Mouse (Mus musculus) heart, embryonic 14.5 days (tissue): Measurements from ENCODE around the gene Prkch. TPM values are rescaled to one million over a fixed set of nuclear protein-coding genes. Genes with fewer than 3 reads are reported as not detected.

Experiments
- ATAC-seq: fragments of 200-750 bp; cut with Nextera tagmentation; 2 replicates; pipeline ENCODE4 v1.8.0; 2017; ENCODE audit warnings: low read depth, moderate TSS enrichment; ENCODE audit not compliant: insufficient number of reproducible peaks, insufficient read depth, low FRiP score
- H3K27ac ChIP-seq, 2 experiments: fragments of 200-500 bp in 1 of 2; fragments of 300-500 bp in 1 of 2; sonication (generic) in 1 of 2; replicated peaks in 1 of 2; 2 replicates each; pipeline ENCODE4 v1.5.1; 2012 to 2014; ENCODE audit warnings: low read depth in 2 of 2, low read length in 2 of 2, control low read depth in 1 of 2, mild to moderate bottlenecking in 1 of 2, mixed read lengths in 1 of 2; ENCODE audit not compliant: control insufficient read depth in 1 of 2, insufficient read depth in 1 of 2
- H3K27me3 ChIP-seq: fragments of 300-500 bp; sonication (generic); 2 replicates; pipeline ENCODE4 v1.6.1; 2014; ENCODE audit warnings: mild to moderate bottlenecking, low read length, control low read depth; ENCODE audit not compliant: control insufficient read depth, insufficient read depth
- H3K36me3 ChIP-seq: fragments of 300-500 bp; sonication (generic); 2 replicates; pipeline ENCODE4 v1.6.1; 2014; ENCODE audit warnings: mild to moderate bottlenecking, control low read depth, low read length, mixed read lengths; ENCODE audit not compliant: control insufficient read depth, insufficient read depth
- H3K4me1 ChIP-seq, 2 experiments: fragments of 200-500 bp in 1 of 2; fragments of 300-500 bp in 1 of 2; sonication (generic) in 1 of 2; 2 replicates each; pipeline ENCODE4 v1.6.1; 2012 to 2014; ENCODE audit warnings: low read length in 2 of 2, control low read depth in 1 of 2, mixed read lengths in 1 of 2; ENCODE audit not compliant: control insufficient read depth in 2 of 2, insufficient read depth in 2 of 2
- H3K4me2 ChIP-seq: fragments of 300-500 bp; sonication (generic); 2 replicates; pipeline ENCODE4 v1.6.1; 2014; ENCODE audit warnings: mild to moderate bottlenecking, low read length
- H3K4me3 ChIP-seq, 2 experiments: fragments of 200-500 bp in 1 of 2; fragments of 300-500 bp in 1 of 2; sonication (generic) in 1 of 2; 2 replicates each; pipeline ENCODE4 v1.5.1; 2012 to 2014; ENCODE audit warnings: low read length in 2 of 2, mild to moderate bottlenecking in 2 of 2, control low read depth in 1 of 2, low read depth in 1 of 2, moderate library complexity in 1 of 2; ENCODE audit not compliant: control insufficient read depth in 1 of 2, insufficient read depth in 1 of 2
- H3K9ac ChIP-seq: fragments of 300-500 bp; sonication (generic); 2 replicates; pipeline ENCODE4 v1.6.1; 2014; ENCODE audit warnings: mild to moderate bottlenecking, low read length
- H3K9me3 ChIP-seq: fragments of 300-500 bp; sonication (generic); 2 replicates; pipeline ENCODE4 v1.6.1; 2016; ENCODE audit warnings: low read length, control low read depth; ENCODE audit not compliant: control insufficient read depth
- WGBS: fragments of 180-500 bp; shearing (Covaris S2); extraction: QIAGEN DNeasy Blood & Tissue Kit; methylation state at CpG from one replicate; pipeline ENCODE4 v1.1.7; 2014; 5-methylcytosine and 5-hydroxymethylcytosine counted together
- polyA plus RNA-seq: library from polyadenylated mRNA; unstranded; fragments of >200 nt; fragmentation: Nextera tagmentation; extraction: Ambion mirVana; gene quantifications from 2 replicates; pipeline ENCODE4 v1.2.1, GENCODE M21; 2014

Prkch gene
- polyA plus RNA-seq, 1 experiment from 2014 or later, result 16.5 TPM

GRCm38 (mm10) chr12:73794151-73794883 is 209.7 kb downstream of the Prkch start:
- WGBS, result 12% methylated on average over 17 of the region's 17 CpGs
- peaks cover 50 to 51% of the 10 kb centered on the region in 2 experiments for H3K4me1 ChIP-seq

GRCm38 (mm10) chr12:73799671-73800070 is 215.1 kb downstream of the Prkch start:
- H3K9ac ChIP-seq, result peak overlapping the region; percentile 48; the same call in 1 of the 2 replicates
- WGBS, result 63% methylated on average over 5 of the region's 5 CpGs
- H3K4me1 ChIP-seq, result peaks cover 33 to 49% of the 10 kb centered on the region in 2 experiments
- no peak for ATAC-seq
- H3K4me3 ChIP-seq, result no peak overlapping the region
- no peaks in the 10 kb centered on the region for H3K27me3 ChIP-seq
- no peak overlapping the region for H3K27ac ChIP-seq
- no peak overlapping the region for H3K4me2 ChIP-seq
- H3K9me3 ChIP-seq, result no peaks in the 10 kb centered on the region
- no peaks in the 10 kb centered on the region for H3K36me3 ChIP-seq

More at GRCm38 (mm10) chr12:73794151-73794883, 209.7 kb downstream of the Prkch start:
- peak; percentile 82 for ATAC-seq
- Histone ChIP-seq H3K9ac (peak overlapping the region; percentile 69), H3K9me3 (no peaks in the 10 kb centered on the region), H3K36me3 (no peaks in the 10 kb centered on the region), H3K4me2 (peak overlapping the region; percentile 60), H3K27ac (peak overlapping the region; percentile 93 to 96), H3K27me3 (no peaks in the 10 kb centered on the region), H3K4me3 (peak overlapping the region in 1 of 2 experiments; percentile 13; a peak in 1 of 4 replicates)

GRCm38 (mm10) chr12:73800886-73801285 is 216.3 kb downstream of the Prkch start:
- no peak overlapping the region; the same call in 1 of the 2 replicates for H3K9ac ChIP-seq
- whole genome bisulfite sequencing, result 24% methylated on average over 3 of the region's 3 CpGs
- H3K4me3 ChIP-seq, result no peak overlapping the region
- no peaks in the 10 kb centered on the region for H3K27me3 ChIP-seq
- H3K27ac ChIP-seq, result peak overlapping the region; percentile 54 to 72
- no peak for ATAC-seq
- H3K36me3 ChIP-seq, result no peaks in the 10 kb centered on the region
- H3K4me1 ChIP-seq, result peaks cover 23 to 37% of the 10 kb centered on the region in 2 experiments
- H3K4me2 ChIP-seq, result no peak overlapping the region
- H3K9me3 ChIP-seq, result no peaks in the 10 kb centered on the region

- no peak overlapping the region for H3K4me2 ChIP-seq
- WGBS, result 71% methylated on average over 8 of the region's 8 CpGs
- no peaks in the 10 kb centered on the region for H3K36me3 ChIP-seq
- ATAC-seq, result no peak
- no peaks in the 10 kb centered on the region for H3K9me3 ChIP-seq
- H3K27ac ChIP-seq, result peak overlapping the region in 1 of 2 experiments; percentile 72; a peak in 2 of 4 replicates
- H3K27me3 ChIP-seq, result no peaks in the 10 kb centered on the region
- H3K4me1 ChIP-seq, result peaks cover 23 to 37% of the 10 kb centered on the region in 2 experiments
- no peak overlapping the region for H3K9ac ChIP-seq
- no peak overlapping the region for H3K4me3 ChIP-seq
Measured at GRCm38 (mm10) chr12:73801845-73802244, 217.2 kb downstream of the Prkch start.

- 28% methylated on average over 10 of the region's 10 CpGs for WGBS
Measured at GRCm38 (mm10) chr12:73802379-73803057, 217.9 kb downstream of the Prkch start.

GRCm38 (mm10) chr12:73803946-73804345 is 219.3 kb downstream of the Prkch start:
- no peak overlapping the region for H3K4me3 ChIP-seq
- no peak overlapping the region for H3K9ac ChIP-seq
- H3K27me3 ChIP-seq, result no peaks in the 10 kb centered on the region
- ATAC-seq, result no peak
- no peaks in the 10 kb centered on the region for H3K9me3 ChIP-seq
- 88% methylated on average over 4 of the region's 4 CpGs for WGBS
- peaks cover 19 to 37% of the 10 kb centered on the region in 2 experiments for H3K4me1 ChIP-seq
- no peaks in the 10 kb centered on the region for H3K36me3 ChIP-seq
- no peak overlapping the region for H3K4me2 ChIP-seq
- H3K27ac ChIP-seq, result no peak overlapping the region

More at GRCm38 (mm10) chr12:73802379-73803057, 217.9 kb downstream of the Prkch start:
- ATAC-seq, result peak; percentile 70
- Histone ChIP-seq H3K4me3 (no peak overlapping the region), H3K4me2 (no peak overlapping the region), H3K27ac (peak overlapping the region; percentile 72 to 83), H3K4me1 (peaks cover 21 to 37% of the 10 kb centered on the region in 2 experiments), H3K27me3 (no peaks in the 10 kb centered on the region), H3K9ac (peak overlapping the region; percentile 13; the same call in 1 of the 2 replicates), H3K36me3 (no peaks in the 10 kb centered on the region), H3K9me3 (no peaks in the 10 kb centered on the region)

GRCm38 (mm10) chr12:73805541-73805940 is 220.9 kb downstream of the Prkch start:
- no peak overlapping the region for H3K9ac ChIP-seq
- no peaks in the 10 kb centered on the region for H3K36me3 ChIP-seq
- ATAC-seq, result no peak
- H3K27ac ChIP-seq, result no peak overlapping the region
- H3K9me3 ChIP-seq, result no peaks in the 10 kb centered on the region
- peaks cover 19 to 39% of the 10 kb centered on the region in 2 experiments for H3K4me1 ChIP-seq
- H3K4me3 ChIP-seq, result no peak overlapping the region
- H3K27me3 ChIP-seq, result no peaks in the 10 kb centered on the region
- WGBS, result 47% methylated on average over 3 of the region's 3 CpGs
- H3K4me2 ChIP-seq, result no peak overlapping the region
